ENCODE assay signal across 8 mouse cellular contexts in genomic region chr5:66746761-66747160, GRCm38 (mm10). TPM values are rescaled to one million over a fixed set of nuclear protein-coding genes. Genes with fewer than 3 reads are reported as not detected.
DNase-seq lines count a peak whose midpoint lies in the region; ATAC-seq lines count a peak whose summit lies in the region.

No protein-coding gene starts in this region.

- H3K27me3 ChIP-seq in neural tube, embryonic 11.5 days (ENCODE audit: control insufficient read depth, insufficient read depth, low read length): 0 out of 2 replicates have a peak, but pooled peaks cover 4% of the 10 kb centered on the region
- peaks cover 8% of the 10 kb centered on the region for H3K27me3 ChIP-seq in limb, embryonic 15.5 days

- H3K4me2 ChIP-seq in neural tube, embryonic 11.5 days (ENCODE audit: low read depth): peak overlapping the region; percentile 79
- peak overlapping the region; percentile 94 for H3K4me2 ChIP-seq in limb, embryonic 15.5 days

- peak; percentile 52 for DNase-seq in embryo, embryonic 10.5 days (ENCODE audit: low spot score)
- DNase-seq in embryo, embryonic 10 days (ENCODE audit: low spot score): no peak
- DNase-seq in neural tube, embryonic 11.5 days (ENCODE audit: low spot score): no peak
- DNase-seq in neural tube, embryonic 10.5 days (ENCODE audit: extremely low spot score, low spot score): no peak
- DNase-seq in right cerebral cortex, postnatal 14 days: no peak
- DNase-seq in cerebellum, adult 11 months: no peak
- DNase-seq in spleen, postnatal 14 days (ENCODE audit: low spot score in 2 of 2): no peak

- H3K9me3 ChIP-seq in neural tube, embryonic 11.5 days (ENCODE audit: control insufficient read depth, low read length): no peaks in the 10 kb centered on the region
- H3K9me3 ChIP-seq in limb, embryonic 15.5 days: no peaks in the 10 kb centered on the region

- H3K27ac ChIP-seq in neural tube, embryonic 11.5 days (ENCODE audit: low read depth, low read length): no peak overlapping the region
- H3K27ac ChIP-seq in limb, embryonic 15.5 days: no peak overlapping the region

- peaks cover 14% of the 10 kb centered on the region for H3K4me1 ChIP-seq in neural tube, embryonic 11.5 days (ENCODE audit: control insufficient read depth, insufficient read depth, low read length)
- peaks cover 34% of the 10 kb centered on the region for H3K4me1 ChIP-seq in limb, embryonic 15.5 days

- peak overlapping the region; percentile 81 for H3K9ac ChIP-seq in neural tube, embryonic 11.5 days (ENCODE audit: low read length)
- H3K9ac ChIP-seq in limb, embryonic 15.5 days: peak overlapping the region; percentile 26; the same call in 1 of the 2 replicates

- ATAC-seq in neural tube, embryonic 11.5 days (ENCODE audit: insufficient read depth, low FRiP score, low TSS enrichment): no peak
- ATAC-seq in limb, embryonic 15.5 days (ENCODE audit: insufficient number of reproducible peaks, low FRiP score, low TSS enrichment, low read depth): no peak

- peak overlapping the region; percentile 72 for H3K4me3 ChIP-seq in neural tube, embryonic 11.5 days (ENCODE audit: low read depth, low read length)
- H3K4me3 ChIP-seq in limb, embryonic 15.5 days: peak overlapping the region; percentile 67

- no peaks in the 10 kb centered on the region for H3K36me3 ChIP-seq in neural tube, embryonic 11.5 days (ENCODE audit: control insufficient read depth, insufficient read depth, low read length)
- H3K36me3 ChIP-seq in limb, embryonic 15.5 days: no peaks in the 10 kb centered on the region

- 3% methylated on average over 11 of the region's 11 CpGs for WGBS in neural tube, embryonic 11.5 days
- 10% methylated on average over 11 of the region's 11 CpGs for WGBS in limb, embryonic 15.5 days

RNA-seq across cellular contexts. Expression of gene Limch1, which starts 1.1 kb away (rescaled TPM):
- polyA plus RNA-seq in neural tube, embryonic 11.5 days (2014; fragmentation: Nextera tagmentation; extraction: Ambion mirVana): 83.7 and 96.1 TPM in 2 replicates
- polyA plus RNA-seq in limb, embryonic 15.5 days (2015; fragmentation: Nextera tagmentation; extraction: Ambion mirVana): 70.0 and 71.8 TPM in 2 replicates
